Mouse (Mus musculus) cortical plate, adult 2 months (tissue): Measurements from ENCODE around the gene Qrich1. TPM values are rescaled to one million over a fixed set of nuclear protein-coding genes. Genes with fewer than 3 reads are reported as not detected.
A peak's percentile ranks its signal among the peaks of the same experiment; 100 is the strongest.

Experiments used
- H3K27ac ChIP-seq: fragments of 200-500 bp; 2 replicates; pipeline ENCODE4 v1.5.1; 2012; ENCODE audit warnings: low read length, control low read depth, inconsistent platforms; ENCODE audit not compliant: insufficient read depth
- H3K4me1 ChIP-seq: fragments of 200-500 bp; 2 replicates; pipeline ENCODE4 v1.6.1; 2011; ENCODE audit warnings: low read length; ENCODE audit not compliant: control insufficient read depth, insufficient read depth
- H3K4me3 ChIP-seq: fragments of 200-500 bp; 2 replicates; pipeline ENCODE4 v1.5.1; 2011; ENCODE audit warnings: mild to moderate bottlenecking, low read length, control low read depth; ENCODE audit not compliant: insufficient read depth
- CTCF ChIP-seq: fragments of 200-500 bp; IDR thresholded peaks from 2 replicates; pipeline ENCODE4 v1.5.1; 2011; ENCODE audit warnings: mild to moderate bottlenecking, control low read depth, low read length; ENCODE audit not compliant: insufficient read depth; ENCODE audit errors: extremely low read depth
- POLR2A ChIP-seq: fragments of 200-500 bp; IDR thresholded peaks from 2 replicates; pipeline ENCODE4 v1.6.1; 2011; ENCODE audit warnings: mild to moderate bottlenecking, low read length, control low read depth; ENCODE audit not compliant: insufficient read depth; ENCODE audit errors: extremely low read depth
- polyA plus RNA-seq: library from polyadenylated mRNA; depleted of rRNA; stranded (reverse); fragments of >200 nt; gene quantifications from 2 replicates; pipeline ENCODE4 v1.2.3, GENCODE M21; 2012

Gene Qrich1
- polyA plus RNA-seq, 1 experiment: 110 TPM

DNA sequence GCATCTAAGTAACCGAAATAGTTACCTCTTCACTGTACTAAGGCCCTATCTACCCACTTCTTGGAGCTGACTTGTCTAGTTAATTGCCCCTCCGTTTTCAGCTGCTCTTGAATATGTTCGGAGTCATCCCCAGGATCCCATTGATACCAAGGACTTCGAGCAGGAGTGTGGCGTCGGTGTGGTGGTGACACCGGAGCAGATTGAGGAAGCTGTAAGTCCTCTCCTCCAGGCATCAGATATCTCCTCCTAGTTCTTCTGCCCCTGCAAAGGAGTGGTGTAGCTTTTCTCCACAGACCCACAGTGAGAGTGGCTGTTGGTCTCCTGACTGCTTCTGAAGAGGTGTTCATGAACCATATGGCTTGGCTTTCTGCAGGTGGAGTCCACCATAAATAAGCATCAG lies 7.8 kb upstream of the Qrich1 start:
- Histone ChIP-seq H3K4me3 (peak overlapping the region; percentile 64; the same call in 1 of the 2 replicates), H3K4me1 (peaks cover 3% of the 10 kb centered on the region; the same call in 1 of the 2 replicates), H3K27ac (no peak overlapping the region)
- no peak for TF ChIP-seq POLR2A
- TF ChIP-seq CTCF: no peak

DNA sequence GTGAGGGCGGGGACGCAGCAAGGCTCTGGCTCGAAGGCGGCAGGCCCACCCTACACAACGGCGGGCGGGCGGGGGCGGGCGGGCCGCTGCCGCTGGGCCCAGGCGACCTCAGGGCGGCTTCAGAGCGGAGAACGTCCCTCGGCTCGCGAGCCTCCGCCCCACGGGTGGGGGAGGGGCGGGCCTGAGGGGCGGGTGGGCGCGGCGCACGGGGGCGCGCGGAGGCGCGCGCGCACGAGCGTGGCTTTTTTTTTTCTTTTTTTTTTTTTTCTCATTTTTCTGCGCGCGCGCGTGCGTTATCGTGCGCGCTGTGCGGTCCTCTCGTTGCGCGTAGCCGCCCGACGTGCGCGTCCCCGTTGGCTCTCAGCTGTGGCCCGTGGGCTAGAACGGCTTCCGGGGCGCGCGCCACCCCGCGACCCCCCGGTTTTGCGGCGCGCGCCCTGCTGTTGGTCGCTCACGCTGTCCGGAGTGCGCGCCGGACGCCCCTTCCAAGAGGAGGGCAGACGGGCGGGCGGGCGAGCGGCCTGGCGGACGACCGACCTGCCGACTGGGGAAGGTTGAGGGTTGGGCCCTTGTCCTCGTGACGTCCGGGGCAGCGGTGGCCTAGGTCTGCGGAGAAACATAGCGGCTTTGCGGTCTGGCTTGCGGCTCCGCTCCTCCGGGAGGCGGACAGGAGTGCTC lies 786 bp downstream of the Qrich1 start:
- TF ChIP-seq POLR2A: no peak
- Histone ChIP-seq H3K4me1 (peaks cover 3% of the 10 kb centered on the region; the same call in 1 of the 2 replicates), H3K27ac (peak overlapping the region; percentile 97), H3K4me3 (peak overlapping the region; percentile 83)

DNA sequence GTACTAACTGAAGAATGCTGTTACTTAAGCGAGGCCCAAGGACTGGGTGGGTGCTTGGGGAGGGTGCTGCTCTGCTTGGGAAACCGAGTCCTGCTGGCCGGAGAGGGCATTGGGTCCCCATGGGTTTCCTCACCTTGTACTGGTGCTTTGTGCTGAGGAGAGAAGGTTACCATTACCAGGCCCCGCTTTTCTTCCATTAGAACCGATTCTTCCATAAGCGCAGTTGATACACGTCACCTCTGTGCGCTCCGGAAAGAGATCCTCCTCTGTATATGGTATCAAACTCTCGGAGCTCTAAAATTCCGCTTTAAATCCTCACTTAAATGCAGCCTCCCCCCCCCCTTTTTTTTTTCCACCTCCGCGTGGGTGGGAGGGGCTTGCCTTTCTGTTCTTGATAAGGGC lies 1.3 kb downstream of the Qrich1 start:
- TF ChIP-seq POLR2A: 0 out of 2 replicates have a peak, but pooled peaks have one; percentile 10
- TF ChIP-seq CTCF: no peak
- Histone ChIP-seq H3K4me3 (peak overlapping the region; percentile 83), H3K4me1 (peaks cover 3% of the 10 kb centered on the region; the same call in 1 of the 2 replicates), H3K27ac (peak overlapping the region; percentile 66)

DNA sequence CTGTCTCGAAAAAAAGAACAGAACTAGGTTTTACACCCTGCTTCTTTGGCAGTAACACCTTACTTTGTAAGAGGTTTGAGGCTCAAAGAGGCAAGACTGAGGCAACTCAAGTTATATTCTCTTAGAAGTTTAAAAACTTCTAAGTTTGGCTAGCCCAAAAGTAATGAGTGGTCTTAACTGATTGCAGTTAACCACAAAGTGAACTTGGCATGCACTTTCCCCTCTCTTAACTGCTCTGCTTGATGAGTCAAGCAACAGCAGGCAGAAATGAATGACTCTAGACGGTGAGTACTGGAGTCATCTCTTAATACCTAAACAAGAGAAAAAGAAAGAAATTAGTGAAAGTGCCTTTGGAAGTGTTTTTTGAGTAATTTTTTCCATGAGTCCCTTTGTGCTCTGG lies 5.0 kb downstream of the Qrich1 start:
- no peak overlapping the region for H3K27ac ChIP-seq
- TF ChIP-seq CTCF (no peak), POLR2A (no peak)
- no peak overlapping the region for H3K4me3 ChIP-seq
- peaks cover 3% of the 10 kb centered on the region; the same call in 1 of the 2 replicates for H3K4me1 ChIP-seq

DNA sequence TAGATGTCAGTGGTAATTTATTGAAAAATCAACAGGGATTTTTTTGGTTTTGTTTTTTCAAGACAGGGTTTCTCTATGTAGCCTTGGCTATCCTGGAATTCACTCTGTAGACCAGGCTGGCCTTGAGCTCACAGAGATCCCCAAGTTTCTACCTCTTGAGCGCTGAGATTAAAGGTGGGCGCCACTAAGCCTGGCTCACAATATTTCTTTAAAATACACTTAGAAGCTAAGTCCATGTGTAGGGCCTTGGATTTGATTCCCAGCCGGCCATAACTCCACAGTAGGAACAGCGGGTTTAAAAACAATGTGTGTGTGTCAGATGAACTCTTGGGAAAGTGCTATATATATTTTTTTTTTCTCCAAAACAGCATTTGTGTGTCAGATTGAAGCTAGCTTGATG lies 6.7 kb downstream of the Qrich1 start:
- no peak overlapping the region for H3K4me3 ChIP-seq
- TF ChIP-seq CTCF (no peak), POLR2A (no peak)
- H3K4me1 ChIP-seq: peaks cover 3% of the 10 kb centered on the region; the same call in 1 of the 2 replicates
- H3K27ac ChIP-seq: no peak overlapping the region

DNA sequence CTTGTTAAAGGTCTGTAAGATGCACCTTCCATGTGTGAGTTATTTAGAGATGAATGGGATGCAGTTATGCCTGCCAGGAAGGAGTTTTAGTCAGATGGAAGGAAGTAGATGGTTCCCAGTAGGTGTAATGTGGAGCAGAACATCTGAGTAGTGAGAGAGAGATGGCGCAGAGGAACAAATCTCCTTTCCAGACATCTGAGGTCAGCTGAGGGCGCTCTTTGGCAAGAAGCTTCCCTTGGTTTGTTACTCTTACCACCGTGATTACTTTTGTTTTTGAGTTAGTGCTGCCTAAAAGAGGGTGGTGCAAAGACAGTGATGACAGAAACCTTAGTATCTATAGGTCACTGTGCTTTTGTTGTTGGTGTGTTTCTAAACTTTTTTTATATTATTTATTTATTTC lies 8.8 kb downstream of the Qrich1 start:
- TF ChIP-seq CTCF: no peak
- TF ChIP-seq POLR2A: no peak
- Histone ChIP-seq H3K4me3 (no peak overlapping the region), H3K27ac (no peak overlapping the region), H3K4me1 (no peaks in the 10 kb centered on the region; the same call in 1 of the 2 replicates)

DNA sequence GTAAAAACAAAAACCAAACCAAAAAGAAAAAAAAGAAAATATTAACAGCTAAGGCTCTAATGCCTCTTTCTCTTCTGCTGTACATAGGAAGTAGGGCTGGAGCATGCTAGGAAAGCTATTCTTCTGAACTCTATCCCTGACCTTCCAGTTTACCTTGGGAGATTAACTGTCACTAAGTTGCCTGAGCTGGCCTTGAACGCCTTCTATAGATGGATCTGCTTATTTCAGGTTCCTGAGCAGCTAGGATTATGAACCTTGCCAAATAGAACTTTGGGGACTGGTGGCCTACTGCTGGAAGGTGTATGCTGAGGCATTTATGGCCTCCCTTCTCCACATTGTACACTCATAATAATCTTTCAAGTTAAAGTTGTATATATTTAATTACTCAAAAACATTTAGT lies 14.3 kb downstream of the Qrich1 start:
- Histone ChIP-seq H3K4me1 (no peaks in the 10 kb centered on the region), H3K27ac (no peak overlapping the region), H3K4me3 (no peak overlapping the region)
- TF ChIP-seq POLR2A: no peak
- TF ChIP-seq CTCF: no peak

DNA sequence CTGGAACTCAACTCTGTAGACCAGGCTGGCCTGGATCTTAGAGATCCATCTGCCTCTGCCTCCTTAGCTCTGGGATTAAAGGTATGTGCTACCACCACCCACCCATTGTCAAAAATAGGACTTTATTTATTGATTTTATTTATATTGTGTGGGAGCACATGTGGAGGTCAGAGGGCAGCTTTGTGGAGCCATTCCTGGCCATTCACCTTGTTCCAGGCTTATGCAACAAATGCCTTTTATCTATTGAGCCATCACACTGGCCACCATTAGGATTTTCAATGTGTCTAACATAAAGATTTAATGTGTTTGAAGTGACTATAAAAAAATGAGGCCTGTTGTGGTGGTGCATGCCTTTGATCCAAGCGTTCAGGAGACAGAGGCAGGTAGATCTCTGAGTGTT lies 14.9 kb downstream of the Qrich1 start:
- no peaks in the 10 kb centered on the region for H3K4me1 ChIP-seq
- no peak overlapping the region for H3K4me3 ChIP-seq
- TF ChIP-seq POLR2A (no peak), CTCF (no peak)
- H3K27ac ChIP-seq: no peak overlapping the region

DNA sequence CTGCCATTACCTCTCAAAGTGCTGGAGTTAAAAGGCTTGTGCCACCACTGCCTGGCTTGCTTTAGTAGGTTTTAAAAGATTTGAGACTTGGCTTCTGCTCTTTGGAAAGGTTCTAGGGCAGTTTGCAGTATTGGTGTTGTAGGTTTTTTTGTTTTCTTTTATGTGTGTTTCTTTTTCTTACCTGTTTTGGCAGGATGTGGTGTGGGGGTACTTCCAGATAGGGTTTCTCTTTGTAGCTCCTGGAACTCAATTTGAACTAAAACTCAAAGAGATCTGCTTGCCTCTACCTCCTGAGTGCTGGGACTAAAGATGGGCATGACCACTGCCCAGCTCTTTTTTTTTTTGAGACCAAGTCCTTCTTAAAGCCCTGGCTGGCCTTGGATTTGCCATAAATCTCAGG lies 24.2 kb downstream of the Qrich1 start:
- Histone ChIP-seq H3K4me1 (no peaks in the 10 kb centered on the region), H3K4me3 (no peak overlapping the region), H3K27ac (no peak overlapping the region)
- TF ChIP-seq POLR2A (no peak), CTCF (no peak)

DNA sequence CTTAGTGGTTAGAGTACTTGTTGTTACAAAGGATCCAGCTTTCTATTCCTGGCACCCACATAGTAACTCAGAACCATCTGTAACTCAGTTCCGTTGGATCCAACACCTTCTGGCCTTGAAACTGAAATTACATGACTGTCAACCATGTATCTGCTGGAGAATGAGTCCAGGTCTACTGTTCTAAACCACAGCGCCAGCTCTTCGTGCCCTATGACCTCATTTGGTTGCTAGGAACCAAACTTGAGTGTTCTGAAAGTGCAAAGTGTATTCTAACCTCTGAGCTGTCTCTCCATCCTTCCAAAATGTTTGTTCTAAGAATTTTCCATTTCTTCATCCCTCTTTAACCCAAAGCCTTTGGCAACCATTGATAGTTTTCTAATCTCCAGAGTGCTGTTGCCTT lies 29.4 kb downstream of the Qrich1 start:
- Histone ChIP-seq H3K4me1 (no peaks in the 10 kb centered on the region), H3K4me3 (no peak overlapping the region), H3K27ac (no peak overlapping the region)
- TF ChIP-seq POLR2A (no peak), CTCF (no peak)
